Mouse (Mus musculus) testis, adult 2 months (tissue): ENCODE measurements at regions not wholly inside any gene's neighbourhood (a gene's known extent, or its start where the extent isn't known, plus 50 kb on each side); places are given as distances from the start of the nearest gene placed in this dataset.

Experiments used
- CTCF ChIP-seq: fragments of 200-500 bp; IDR thresholded peaks from 2 replicates; pipeline ENCODE4 v1.5.1; 2012; ENCODE audit warnings: low read depth, mild to moderate bottlenecking, inconsistent platforms, low read length, moderate library complexity; ENCODE audit not compliant: control insufficient read depth, insufficient read depth, insufficient replicate concordance
- POLR2A ChIP-seq: fragments of 200-500 bp; IDR thresholded peaks from 2 replicates; pipeline ENCODE4 v1.6.1; 2012; ENCODE audit warnings: low read depth, mild to moderate bottlenecking, inconsistent platforms, low read length, moderate library complexity; ENCODE audit not compliant: control insufficient read depth

- TF ChIP-seq POLR2A, result no peak
- TF ChIP-seq CTCF, result no peak
These were observed 96.4 kb downstream of the Hhipl2 start for GRCm38 (mm10) chr1:183514281-183514983.
